Mouse (Mus musculus) testis, adult 2 months (tissue): ENCODE data around the gene 5830411N06Rik.

Source experiments
- CTCF ChIP-seq: fragments of 200-500 bp; IDR thresholded peaks from 2 replicates; pipeline ENCODE4 v1.5.1; 2012; ENCODE audit warnings: low read depth, mild to moderate bottlenecking, inconsistent platforms, low read length, moderate library complexity; ENCODE audit not compliant: control insufficient read depth, insufficient read depth, insufficient replicate concordance
- POLR2A ChIP-seq: fragments of 200-500 bp; IDR thresholded peaks from 2 replicates; pipeline ENCODE4 v1.6.1; 2012; ENCODE audit warnings: low read depth, mild to moderate bottlenecking, inconsistent platforms, low read length, moderate library complexity; ENCODE audit not compliant: control insufficient read depth

DNA sequence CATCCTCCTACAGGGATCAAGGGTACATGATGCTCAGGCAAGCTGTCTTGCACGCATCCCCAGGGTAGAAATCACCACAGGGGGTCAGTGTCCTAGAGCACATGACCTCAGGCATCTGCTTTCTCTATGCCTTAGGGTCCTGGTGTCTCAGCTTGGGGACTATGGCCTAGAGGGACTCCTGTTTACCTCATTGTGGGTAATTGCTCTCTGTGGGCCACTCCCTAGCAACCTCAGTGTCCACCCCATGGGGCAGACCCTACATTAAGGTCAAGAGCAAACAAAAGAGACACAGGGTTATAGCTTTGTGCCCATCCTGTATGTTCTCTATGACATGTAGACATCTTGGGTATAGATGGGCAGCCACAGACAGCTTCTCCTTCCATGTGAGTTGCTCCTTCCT lies 73.5 kb downstream of the 5830411N06Rik start, which contains the start of gene Olfr525:
- no peak for TF ChIP-seq CTCF
- no peak for TF ChIP-seq POLR2A
